Mouse (Mus musculus) kidney, embryonic 16.5 days (tissue): Measurements from ENCODE around the gene Lrsam1. TPM values are rescaled to one million over a fixed set of nuclear protein-coding genes. Genes with fewer than 3 reads are reported as not detected.

Experiments used
- ATAC-seq: fragments of 200-750 bp; cut with Nextera tagmentation; 2 replicates; pipeline ENCODE4 v1.8.0; 2017; ENCODE audit warnings: moderate TSS enrichment; ENCODE audit not compliant: low FRiP score, low TSS enrichment
- H3K27ac ChIP-seq: fragments of 300-500 bp; sonication (generic); 2 replicates; pipeline ENCODE4 v1.5.1; 2014; ENCODE audit warnings: low read length
- H3K27me3 ChIP-seq: fragments of 300-500 bp; sonication (generic); 2 replicates; pipeline ENCODE4 v1.6.1; 2014; ENCODE audit warnings: low read length, control low read depth, mixed read lengths; ENCODE audit not compliant: insufficient read depth
- H3K36me3 ChIP-seq: fragments of 300-500 bp; sonication (generic); 2 replicates; pipeline ENCODE4 v1.6.1; 2014; ENCODE audit warnings: low read length, control low read depth, mixed read lengths; ENCODE audit not compliant: insufficient read depth
- H3K4me1 ChIP-seq: fragments of 300-500 bp; sonication (generic); 2 replicates; pipeline ENCODE4 v1.6.1; 2014; ENCODE audit warnings: low read length, control low read depth, mixed read lengths; ENCODE audit not compliant: insufficient read depth
- H3K4me2 ChIP-seq: fragments of 300-500 bp; sonication (generic); replicated peaks from 2 replicates; pipeline ENCODE4 v1.6.1; 2014; ENCODE audit warnings: low read depth, low read length
- H3K4me3 ChIP-seq: fragments of 300-500 bp; sonication (generic); 2 replicates; pipeline ENCODE4 v1.5.1; 2014; ENCODE audit warnings: mild to moderate bottlenecking, low read length
- H3K9ac ChIP-seq: fragments of 300-500 bp; sonication (generic); replicated peaks from 2 replicates; pipeline ENCODE4 v1.6.1; 2014; ENCODE audit warnings: low read length
- H3K9me3 ChIP-seq: fragments of 300-500 bp; sonication (generic); 2 replicates; pipeline ENCODE4 v1.6.1; 2016; ENCODE audit warnings: low read length, control low read depth
- WGBS: fragments of 180-500 bp; shearing (Covaris S2); extraction: QIAGEN DNeasy Blood & Tissue Kit; methylation state at CpG from one replicate; pipeline ENCODE4 v1.1.7; 2014; 5-methylcytosine and 5-hydroxymethylcytosine counted together
- polyA plus RNA-seq: library from polyadenylated mRNA; unstranded; fragments of >200 nt; fragmentation: Nextera tagmentation; extraction: Ambion mirVana; gene quantifications from 2 replicates; pipeline ENCODE4 v1.2.1, GENCODE M21; 2015

Lrsam1 gene
- polyA plus RNA-seq, 1 experiment from 2014 or later = 11.7 TPM

DNA sequence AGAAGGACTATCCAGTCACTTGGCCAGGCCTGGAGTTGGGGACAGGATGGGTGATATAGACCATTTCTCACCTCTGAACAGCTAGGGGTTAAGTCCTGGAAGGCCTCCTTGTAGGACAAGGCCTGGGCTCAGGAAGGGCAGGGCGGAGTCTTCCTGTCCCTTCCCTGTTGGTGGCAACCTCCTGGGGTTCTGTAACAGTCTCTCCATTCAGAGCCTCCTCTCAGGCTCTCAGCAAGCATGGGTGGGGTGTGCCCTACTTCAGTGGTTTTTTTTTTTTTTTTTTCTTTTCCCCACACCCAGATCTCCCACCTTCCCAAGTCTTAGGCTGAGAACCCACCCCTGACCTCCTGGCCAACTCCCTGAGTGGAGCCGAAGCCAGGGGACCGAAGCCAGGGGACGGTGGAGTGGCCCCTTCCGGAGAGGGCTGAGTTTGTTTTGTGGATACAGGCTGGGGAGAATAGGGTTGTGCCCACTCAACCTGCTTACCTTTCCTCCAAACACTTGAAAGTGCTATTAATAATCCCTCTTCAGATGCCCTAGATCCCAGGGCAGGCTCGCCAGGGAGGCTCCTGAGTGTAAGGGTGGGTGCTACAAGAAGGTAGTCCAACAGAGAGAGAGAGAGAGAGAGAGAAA, 83.5 kb downstream of the Lrsam1 start:
- Histone ChIP-seq H3K27ac (peak overlapping the region; percentile 95; the same call in 1 of the 2 replicates), H3K4me1 (peaks cover 83% of the 10 kb centered on the region), H3K9ac (peak overlapping the region; percentile 92), H3K36me3 (no peaks in the 10 kb centered on the region), H3K4me2 (peak overlapping the region; percentile 98), H3K27me3 (no peaks in the 10 kb centered on the region), H3K4me3 (peak overlapping the region; percentile 87), H3K9me3 (no peaks in the 10 kb centered on the region)
- 60% methylated on average over 6 of the region's 6 CpGs for whole genome bisulfite sequencing
- no peak for ATAC-seq

DNA sequence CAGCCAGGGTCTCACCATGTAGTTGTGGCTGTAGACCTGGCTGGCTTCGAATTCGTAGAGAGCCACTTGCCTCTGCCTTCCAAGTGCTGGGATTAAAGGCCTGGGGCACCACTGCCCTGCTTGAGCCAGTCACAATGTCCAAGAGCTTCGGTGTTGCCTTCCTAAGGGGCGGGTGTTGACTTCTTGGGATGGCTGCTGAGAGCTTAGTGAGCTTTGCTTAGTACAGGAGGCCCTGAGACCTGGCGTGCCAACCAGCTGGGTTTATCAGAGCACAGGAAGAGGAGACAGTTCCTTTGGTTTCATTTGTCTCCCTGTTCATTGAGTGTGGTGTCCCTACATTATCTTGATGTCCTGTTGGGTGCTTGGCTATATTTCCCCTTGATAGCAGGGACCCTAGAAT, 84.1 kb downstream of the Lrsam1 start:
- H3K9me3 ChIP-seq = no peaks in the 10 kb centered on the region
- 33% methylated on average over 5 of the region's 5 CpGs for WGBS
- peak overlapping the region; percentile 98 for H3K4me2 ChIP-seq
- H3K27me3 ChIP-seq = no peaks in the 10 kb centered on the region
- H3K9ac ChIP-seq = peak overlapping the region; percentile 92
- H3K4me1 ChIP-seq = peaks cover 77% of the 10 kb centered on the region
- ATAC-seq = no peak
- peak overlapping the region; percentile 95 for H3K27ac ChIP-seq
- H3K4me3 ChIP-seq = peak overlapping the region; percentile 87
- no peaks in the 10 kb centered on the region for H3K36me3 ChIP-seq

DNA sequence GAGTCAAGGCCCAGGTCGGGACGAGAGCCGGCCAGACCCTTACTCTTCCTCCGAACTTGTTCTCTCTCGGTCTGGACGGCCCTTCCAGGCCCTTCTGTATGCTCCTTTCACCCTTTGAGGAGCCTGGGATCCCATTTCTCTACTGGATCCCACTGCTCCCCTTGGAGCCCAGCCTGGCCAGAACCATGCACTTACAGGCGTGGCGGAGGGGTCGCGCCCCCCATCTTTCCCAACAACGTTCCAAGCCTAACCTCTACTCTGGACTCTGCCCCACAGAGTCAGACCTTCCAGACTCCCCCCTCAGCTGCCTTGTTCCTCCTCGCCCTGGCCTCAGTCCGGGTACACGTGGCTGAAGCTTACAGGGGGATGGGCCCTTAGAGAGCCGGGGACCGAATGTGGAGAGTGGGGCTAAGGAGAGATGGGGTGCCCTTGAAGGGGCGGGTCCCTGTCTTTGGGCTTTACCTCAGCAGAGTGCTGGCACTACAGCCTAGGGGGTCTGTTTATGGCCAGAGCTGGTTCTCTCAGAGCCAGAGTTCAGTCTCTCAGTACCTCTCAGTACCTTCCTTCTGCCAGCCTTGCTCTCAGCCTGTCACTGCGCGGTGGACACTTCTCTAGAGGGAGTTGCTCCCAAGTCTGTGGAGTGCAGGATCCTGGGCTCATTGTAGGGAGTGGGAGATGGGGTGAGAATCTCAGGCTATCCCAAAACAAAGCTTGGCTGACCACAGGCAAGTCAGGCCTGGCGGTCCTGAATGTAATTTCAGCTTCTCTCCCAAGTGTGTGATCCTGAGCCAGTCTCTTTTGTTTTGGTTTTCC, 84.7 kb downstream of the Lrsam1 start:
- H3K4me1 ChIP-seq = peaks cover 71% of the 10 kb centered on the region
- ATAC-seq = peak; percentile 5; the same call in 1 of the 2 replicates

DNA sequence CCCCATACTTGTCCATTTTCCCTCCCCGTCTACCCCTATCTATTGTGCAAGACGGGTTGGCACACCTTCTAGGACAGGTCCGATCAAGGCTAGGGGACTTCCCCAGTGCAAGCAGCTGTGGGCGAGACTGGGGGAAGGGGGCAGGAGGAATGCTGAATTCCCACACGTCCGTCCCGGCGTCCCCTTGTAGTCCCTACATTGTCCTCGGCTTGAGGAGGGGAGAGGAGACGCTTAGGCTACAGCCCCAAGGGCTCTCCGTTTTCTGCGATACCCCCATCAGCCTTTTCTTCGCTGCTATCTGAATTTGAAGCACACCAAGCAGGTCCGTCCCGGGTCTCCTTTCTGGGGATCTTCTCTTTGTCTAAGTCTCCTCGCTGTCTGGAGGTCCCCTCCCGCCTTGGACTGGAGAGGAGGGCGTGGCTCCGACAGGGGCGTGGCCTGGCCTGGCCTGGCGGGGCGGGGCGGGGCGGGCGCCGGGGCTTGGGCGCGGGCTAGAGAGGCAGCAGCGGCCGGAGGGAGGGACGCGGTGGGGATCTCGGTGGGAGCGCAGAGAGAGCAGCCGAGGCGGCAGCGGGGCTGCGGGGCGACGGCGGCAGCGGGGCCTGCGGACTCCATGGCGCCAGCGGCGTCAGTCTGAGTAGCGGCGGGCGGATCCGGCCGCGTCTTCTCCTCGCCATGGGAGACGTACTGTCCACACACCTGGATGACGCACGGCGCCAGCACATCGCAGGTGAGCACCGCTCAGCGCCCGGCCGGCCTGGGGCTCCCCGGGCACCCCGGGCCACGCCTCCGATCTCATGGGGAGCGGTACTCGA, 85.5 kb downstream of the Lrsam1 start, which contains the start of gene Fam129b:
Gene Fam129b, plus strand, starts transcription at position 440 of the 815 bp plus-strand sequence.
- Histone ChIP-seq H3K9ac (peak within 1 kb of the TSS; percentile 92), H3K4me3 (peak within 1 kb of the TSS; percentile 87), H3K36me3 (no peaks in the 10 kb centered on the region), H3K9me3 (no peaks in the 10 kb centered on the region), H3K4me2 (peak within 1 kb of the TSS; percentile 98), H3K4me1 (peaks cover 63% of the 10 kb centered on the region), H3K27ac (peak within 1 kb of the TSS; percentile 95), H3K27me3 (no peaks in the 10 kb centered on the region)
- WGBS = under 1% methylated on average over 66 of the region's 68 CpGs
- peak; percentile 88 for ATAC-seq

More for the DNA sequence above, 84.7 kb downstream of the Lrsam1 start:
- H3K4me2 ChIP-seq = peak overlapping the region; percentile 98
- H3K27me3 ChIP-seq = no peaks in the 10 kb centered on the region
- WGBS = 4% methylated on average over 20 of the region's 20 CpGs
- H3K9ac ChIP-seq = peak overlapping the region; percentile 92
- H3K9me3 ChIP-seq = no peaks in the 10 kb centered on the region
- peak overlapping the region; percentile 87 for H3K4me3 ChIP-seq
- H3K27ac ChIP-seq = peak overlapping the region; percentile 95
- no peaks in the 10 kb centered on the region for H3K36me3 ChIP-seq

Other genes starting within 250 kb of the Lrsam1 start
- 113 and 115 TPM in 2 replicates for gene Cdk9, start 248.5 kb downstream of the Lrsam1 start, polyA plus RNA-seq
- gene Sh2d3c, start 240.6 kb downstream of the Lrsam1 start, polyA plus RNA-seq = 41.5 and 44.2 TPM in 2 replicates
- 0.16 TPM in 1 of 2 replicates, not detected in the other for gene 6330409D20Rik, start 220.6 kb downstream of the Lrsam1 start, polyA plus RNA-seq
- 79.3 and 82.9 TPM in 2 replicates for gene Tor2a, start 204.4 kb downstream of the Lrsam1 start, polyA plus RNA-seq
- 0.21 and 0.29 TPM in 2 replicates for gene Ttc16, start 186.0 kb downstream of the Lrsam1 start, polyA plus RNA-seq
- gene Ptrh1, start 185.8 kb downstream of the Lrsam1 start, polyA plus RNA-seq = 6.1 and 6.8 TPM in 2 replicates
- 0.29 and 0.32 TPM in 2 replicates for gene Cfap157, start 177.2 kb downstream of the Lrsam1 start, polyA plus RNA-seq
- 19.6 and 22.3 TPM in 2 replicates for gene Stxbp1, start 114.4 kb downstream of the Lrsam1 start, polyA plus RNA-seq
- gene Fam129b, start 85.5 kb downstream of the Lrsam1 start, polyA plus RNA-seq = 54.4 and 56.2 TPM in 2 replicates
- 149 and 176 TPM in 2 replicates for gene Rpl12, start 55 bp downstream of the Lrsam1 start, polyA plus RNA-seq
- gene Slc2a8, start 20.5 kb upstream of the Lrsam1 start, polyA plus RNA-seq = 36.9 and 39.2 TPM in 2 replicates
- gene Garnl3, start 170.0 kb upstream of the Lrsam1 start, polyA plus RNA-seq = 10.9 and 13.6 TPM in 2 replicates